Mouse (Mus musculus) megakaryocyte, embryonic 14.5 days (primary cell): ENCODE measurements around the gene Dnttip2. TPM values are rescaled to one million over a fixed set of nuclear protein-coding genes. Genes with fewer than 3 reads are reported as not detected.
"Not testable (repeated sequence)": the region's sequence is repeated elsewhere in the genome, so short reads cannot be mapped to it uniquely, and the experiment has no call there.

Experiments used
- H3K27me3 ChIP-seq: replicated peaks from 2 replicates; pipeline ENCODE3; 2012; ENCODE audit warnings: inconsistent platforms
- H3K36me3 ChIP-seq: replicated peaks from 2 replicates; pipeline ENCODE3; 2012; ENCODE audit warnings: low read length, inconsistent platforms, mixed read lengths
- H3K4me1 ChIP-seq: 2 replicates; pipeline ENCODE4 v1.6.1; 2012; ENCODE audit warnings: inconsistent platforms
- H3K4me3 ChIP-seq: replicated peaks from 2 replicates; pipeline ENCODE3; 2012; ENCODE audit warnings: moderate library complexity, mild to moderate bottlenecking, inconsistent platforms
- H3K9me3 ChIP-seq: 2 replicates; pipeline ENCODE4 v1.6.1; 2012; ENCODE audit warnings: inconsistent platforms
- FLI1 ChIP-seq: IDR thresholded peaks from 2 replicates; pipeline ENCODE4 v1.6.1; 2012; ENCODE audit warnings: low read length, inconsistent platforms, mixed read lengths
- GATA1 ChIP-seq: IDR thresholded peaks from 3 replicates; pipeline ENCODE4 v1.6.1; 2012; ENCODE audit warnings: mixed read lengths, low read length, inconsistent platforms, borderline replicate concordance
- polyA plus RNA-seq: library from polyadenylated mRNA; stranded (reverse); fragments of >175 nt; gene quantifications from 2 replicates; pipeline ENCODE4 v1.2.3, GENCODE M21; 2012; ENCODE audit warnings: low replicate concordance; ENCODE audit not compliant: insufficient read depth

The Dnttip2 gene
- 0.83 and 4.4 TPM in 2 replicates for polyA plus RNA-seq

- TF ChIP-seq FLI1 = no peak
- TF ChIP-seq GATA1 = no peak
- Histone ChIP-seq H3K9me3 (no peaks in the 10 kb centered on the region), H3K4me3 (peak within 1 kb of the TSS; percentile 95), H3K4me1 (peaks cover 72% of the 10 kb centered on the region), H3K27me3 (no peaks in the 10 kb centered on the region), H3K36me3 (peaks cover 53% of the 10 kb centered on the region)
Observed at GRCm38 (mm10) chr3:122274241-122275024, at the start of gene Dnttip2. TSS of gene Dnttip2 (plus strand) at chr3:122274388.

GRCm38 (mm10) chr3:122226972-122227371, 47.2 kb upstream of the Dnttip2 start:
- H3K4me3 ChIP-seq, H3K27me3 ChIP-seq, H3K36me3 ChIP-seq, H3K9me3 ChIP-seq: not testable (repeated sequence)
- H3K4me1 ChIP-seq = peaks cover 42% of the 10 kb centered on the region

- no peaks in the 10 kb centered on the region for H3K36me3 ChIP-seq
- H3K4me3 ChIP-seq = no peak overlapping the region
- TF ChIP-seq GATA1 = no peak
- no peak for TF ChIP-seq FLI1
- H3K27me3 ChIP-seq = no peaks in the 10 kb centered on the region
- peaks cover 31% of the 10 kb centered on the region for H3K4me1 ChIP-seq
- peaks cover 7% of the 10 kb centered on the region for H3K9me3 ChIP-seq
Observed at GRCm38 (mm10) chr3:122235772-122236171, 38.4 kb upstream of the Dnttip2 start.

GRCm38 (mm10) chr3:122242876-122243275, 31.3 kb upstream of the Dnttip2 start:
- H3K36me3 ChIP-seq = peaks cover 15% of the 10 kb centered on the region
- H3K4me3 ChIP-seq = peak overlapping the region; percentile 54
- TF ChIP-seq FLI1 (no peak), GATA1 (no peak)

GRCm38 (mm10) chr3:122243416-122244167, 30.6 kb upstream of the Dnttip2 start:
- peaks cover 54% of the 10 kb centered on the region for H3K4me1 ChIP-seq
- H3K36me3 ChIP-seq = peaks cover 17% of the 10 kb centered on the region
- H3K4me3 ChIP-seq = peak overlapping the region; percentile 83
- no peaks in the 10 kb centered on the region for H3K27me3 ChIP-seq
- TF ChIP-seq GATA1 = no peak
- TF ChIP-seq FLI1 = no peak
- no peaks in the 10 kb centered on the region for H3K9me3 ChIP-seq

More at GRCm38 (mm10) chr3:122242876-122243275, 31.3 kb upstream of the Dnttip2 start:
- no peaks in the 10 kb centered on the region for H3K27me3 ChIP-seq
- no peaks in the 10 kb centered on the region for H3K9me3 ChIP-seq
- H3K4me1 ChIP-seq = peaks cover 56% of the 10 kb centered on the region

- TF ChIP-seq GATA1 (no peak), FLI1 (no peak)
- Histone ChIP-seq H3K9me3 (no peaks in the 10 kb centered on the region), H3K4me3 (peak overlapping the region; percentile 83), H3K36me3 (peaks cover 25% of the 10 kb centered on the region), H3K4me1 (peaks cover 51% of the 10 kb centered on the region), H3K27me3 (no peaks in the 10 kb centered on the region)
Observed at GRCm38 (mm10) chr3:122244759-122245158, 29.4 kb upstream of the Dnttip2 start.

- TF ChIP-seq FLI1 = no peak
- Histone ChIP-seq H3K27me3 (no peaks in the 10 kb centered on the region), H3K36me3 (peaks cover 31% of the 10 kb centered on the region), H3K9me3 (no peaks in the 10 kb centered on the region), H3K4me1 (peaks cover 54% of the 10 kb centered on the region), H3K4me3 (peak within 1 kb of the TSS; percentile 99)
Observed at GRCm38 (mm10) chr3:122245215-122245877, 28.8 kb upstream of the Dnttip2 start, which contains the start of gene Gclm. TSS of gene Gclm (plus strand) at chr3:122245557.

GRCm38 (mm10) chr3:122245878-122246332, 28.3 kb upstream of the Dnttip2 start:
- no peaks in the 10 kb centered on the region for H3K9me3 ChIP-seq
- H3K4me1 ChIP-seq = peaks cover 58% of the 10 kb centered on the region
- no peak for TF ChIP-seq FLI1
- no peak for TF ChIP-seq GATA1
- H3K4me3 ChIP-seq = peak overlapping the region; percentile 99
- no peaks in the 10 kb centered on the region for H3K27me3 ChIP-seq
- peaks cover 36% of the 10 kb centered on the region for H3K36me3 ChIP-seq

- Histone ChIP-seq H3K4me3 (peak overlapping the region; percentile 99), H3K36me3 (peaks cover 41% of the 10 kb centered on the region), H3K9me3 (no peaks in the 10 kb centered on the region), H3K27me3 (no peaks in the 10 kb centered on the region), H3K4me1 (peaks cover 58% of the 10 kb centered on the region)
- TF ChIP-seq FLI1 (no peak), GATA1 (no peak)
Observed at GRCm38 (mm10) chr3:122246406-122246805, 27.8 kb upstream of the Dnttip2 start.
